Mouse (Mus musculus) hindbrain, postnatal 0 days (tissue): ENCODE measurements around the gene Vmn1r225. TPM values are rescaled to one million over a fixed set of nuclear protein-coding genes. Genes with fewer than 3 reads are reported as not detected.
"Not testable (repeated sequence)": the region's sequence is repeated elsewhere in the genome, so short reads cannot be mapped to it uniquely, and the experiment has no call there.

Experiments used
- ATAC-seq: fragments of 200-750 bp; cut with Nextera tagmentation; 2 replicates; pipeline ENCODE4 v1.8.0; 2017; ENCODE audit warnings: mild to moderate bottlenecking, moderate TSS enrichment, moderate library complexity
- DNase-seq: peaks from one replicate; pipeline ENCODE4 v3.0.0-alpha.2; 2015; ENCODE audit warnings: low spot score
- H3K27ac ChIP-seq: fragments of 300-500 bp; sonication (generic); 2 replicates; pipeline ENCODE4 v1.5.1; 2014; ENCODE audit warnings: mild to moderate bottlenecking
- H3K27me3 ChIP-seq: fragments of 300-500 bp; sonication (generic); 2 replicates; pipeline ENCODE4 v1.6.1; 2014; ENCODE audit warnings: low read length, mixed read lengths; ENCODE audit not compliant: insufficient read depth
- H3K36me3 ChIP-seq: fragments of 300-500 bp; sonication (generic); 2 replicates; pipeline ENCODE4 v1.6.1; 2014; ENCODE audit warnings: low read length, mixed read lengths; ENCODE audit not compliant: insufficient read depth
- H3K4me1 ChIP-seq: fragments of 300-500 bp; sonication (generic); 2 replicates; pipeline ENCODE4 v1.6.1; 2014; ENCODE audit warnings: antibody characterized with exemption, low read length, mixed read lengths; ENCODE audit not compliant: insufficient read depth
- H3K4me2 ChIP-seq: fragments of 300-500 bp; sonication (generic); 2 replicates; pipeline ENCODE4 v1.6.1; 2014; ENCODE audit warnings: low read depth, mild to moderate bottlenecking, low read length, moderate library complexity, mixed read lengths
- H3K4me3 ChIP-seq: fragments of 300-500 bp; sonication (generic); 2 replicates; pipeline ENCODE4 v1.5.1; 2014; ENCODE audit warnings: low read length
- H3K9ac ChIP-seq: fragments of 300-500 bp; sonication (generic); replicated peaks from 2 replicates; pipeline ENCODE4 v1.6.1; 2014; ENCODE audit warnings: mild to moderate bottlenecking, low read length, moderate library complexity, mixed read lengths
- H3K9me3 ChIP-seq: fragments of 300-500 bp; sonication (generic); 2 replicates; pipeline ENCODE4 v1.6.1; 2016; ENCODE audit warnings: low read length, mixed read lengths
- CTCF ChIP-seq: IDR thresholded peaks from 2 replicates; pipeline ENCODE4 v1.5.1; 2016; ENCODE audit warnings: antibody characterized with exemption, control low read depth, low read depth
- WGBS: fragments of 180-500 bp; shearing (Covaris S2); extraction: QIAGEN DNeasy Blood & Tissue Kit; methylation state at CpG from one replicate; pipeline ENCODE4 v1.1.7; 2014; 5-methylcytosine and 5-hydroxymethylcytosine counted together
- polyA plus RNA-seq: library from polyadenylated mRNA; unstranded; fragments of >200 nt; fragmentation: Nextera tagmentation; extraction: Ambion mirVana; gene quantifications from 2 replicates; pipeline ENCODE4 v1.2.1, GENCODE M21; 2015
- total RNA-seq: library from RNA; depleted of rRNA; stranded (reverse); fragments of >200 nt; gene quantifications from 2 replicates; pipeline ENCODE4 v1.2.3, GENCODE M21; 2014; rRNA removed

Gene Vmn1r225
- total RNA-seq = not detected in 2 replicates
- polyA plus RNA-seq = not detected in 2 replicates

DNA sequence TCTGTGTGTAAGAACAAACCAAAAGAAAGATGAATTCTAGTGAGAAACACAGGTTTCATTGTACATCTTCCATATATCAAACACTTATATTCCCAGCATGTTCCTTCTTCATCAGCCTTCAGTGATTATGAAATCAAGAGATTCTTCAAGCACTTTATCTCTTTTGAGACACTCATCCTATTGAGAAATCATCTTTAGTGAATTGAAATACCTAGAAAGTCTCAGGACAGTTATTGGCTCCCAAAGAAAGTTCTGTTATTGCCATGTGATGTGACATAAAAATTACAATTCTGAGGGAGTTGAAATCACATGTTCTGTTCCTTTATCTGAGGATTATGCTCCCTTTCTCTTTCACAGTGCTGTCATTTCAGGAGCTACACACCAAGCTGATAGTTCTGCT is at the start of gene Vmn1r225:
TSS of gene Vmn1r225 (plus strand) at position 301 of the 400 bp plus-strand sequence.
- no peaks in the 10 kb centered on the region for H3K4me1 ChIP-seq
- no peak for TF ChIP-seq CTCF
- H3K9ac ChIP-seq = no peak within 1 kb of the TSS
- DNase-seq (no peak), ATAC-seq (no peak)
- no peak within 1 kb of the TSS for H3K27ac ChIP-seq
- no peak within 1 kb of the TSS for H3K4me2 ChIP-seq
- 0 out of 2 replicates have a peak, but pooled peaks cover 7% of the 10 kb centered on the region for H3K9me3 ChIP-seq
- no peaks in the 10 kb centered on the region for H3K27me3 ChIP-seq
- H3K36me3 ChIP-seq = no peaks in the 10 kb centered on the region
- H3K4me3 ChIP-seq = no peak within 1 kb of the TSS

DNA sequence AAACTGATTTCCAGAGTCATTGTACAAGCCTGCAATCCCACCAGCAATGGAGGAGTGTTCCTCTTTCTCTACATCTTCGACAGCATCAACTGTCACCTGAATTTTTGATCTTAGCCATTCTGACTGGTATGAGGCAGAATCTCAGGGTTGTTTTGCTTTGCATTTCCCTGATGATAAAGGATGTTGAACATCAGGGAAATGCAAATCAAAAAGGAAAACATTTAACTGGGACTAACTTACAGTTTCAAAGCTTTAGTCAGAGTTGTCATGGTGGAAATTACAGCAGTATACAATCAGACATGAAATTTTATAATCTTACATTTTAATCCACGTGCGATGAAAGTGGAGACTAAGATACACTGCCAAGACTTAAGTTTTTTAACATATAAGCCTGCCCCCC is 24.6 kb upstream of the Vmn1r225 start:
- H3K36me3 ChIP-seq = no peaks in the 10 kb centered on the region
- ATAC-seq = no peak
- peaks cover 11% of the 10 kb centered on the region for H3K9me3 ChIP-seq
- no peak overlapping the region for H3K27ac ChIP-seq
- no peaks in the 10 kb centered on the region for H3K4me1 ChIP-seq
- no peak for DNase-seq
- no peaks in the 10 kb centered on the region for H3K27me3 ChIP-seq
- H3K4me2 ChIP-seq = no peak overlapping the region
- no peak overlapping the region for H3K4me3 ChIP-seq
- 72% methylated on average over 3 of the region's 3 CpGs for WGBS
- no peak overlapping the region for H3K9ac ChIP-seq
- TF ChIP-seq CTCF = no peak

DNA sequence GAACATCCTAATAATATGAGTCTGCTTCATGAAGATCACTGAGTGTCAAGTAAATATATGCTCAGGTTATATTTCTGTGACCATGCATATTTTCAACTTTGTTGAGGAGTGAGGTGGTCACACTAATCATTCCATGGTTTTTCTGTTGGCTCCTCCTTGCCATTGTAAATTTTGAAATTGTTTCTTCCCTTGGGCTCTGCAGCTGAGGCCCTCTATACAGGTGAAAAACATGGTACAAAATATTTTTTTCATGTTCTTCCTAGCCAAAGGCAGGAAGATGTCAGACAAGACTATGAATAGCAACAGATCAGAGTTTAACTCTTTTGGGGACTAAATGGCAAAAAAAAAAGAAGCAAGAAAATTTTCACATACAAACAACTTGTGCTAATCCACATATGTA is 16.7 kb upstream of the Vmn1r225 start, which contains the start of gene Vmn2r108:
TSS of gene Vmn2r108 (minus strand) at position 101 of the 400 bp plus-strand sequence.
- Histone ChIP-seq H3K9ac (no peak within 1 kb of the TSS), H3K27me3 (no peaks in the 10 kb centered on the region), H3K4me2 (no peak within 1 kb of the TSS), H3K36me3 (no peaks in the 10 kb centered on the region), H3K9me3 (peaks cover 6% of the 10 kb centered on the region; the same call in 1 of the 2 replicates), H3K27ac (no peak within 1 kb of the TSS), H3K4me1 (no peaks in the 10 kb centered on the region), H3K4me3 (no peak within 1 kb of the TSS)
- DNase-seq (no peak), ATAC-seq (no peak)
- TF ChIP-seq CTCF = no peak

DNA sequence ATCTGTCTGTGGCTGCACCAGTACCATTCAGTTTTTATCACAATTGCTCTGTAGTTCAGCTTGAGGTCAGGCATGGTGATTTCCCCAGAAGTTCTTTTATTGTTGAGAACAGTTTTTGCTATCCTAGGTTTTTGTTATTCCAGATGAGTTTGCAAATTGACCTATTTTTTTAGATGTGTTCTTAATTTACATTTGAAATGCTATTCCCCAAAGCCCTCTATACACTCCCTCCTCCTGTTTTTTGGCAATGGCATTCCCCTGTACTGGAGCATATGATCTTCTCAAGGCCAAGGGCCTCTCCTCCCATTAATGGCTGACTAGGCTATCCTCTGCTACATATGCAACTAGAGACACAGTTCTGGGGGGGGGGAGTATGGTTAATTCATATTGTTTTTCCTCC is 10.3 kb downstream of the Vmn1r225 start:
- not testable (repeated sequence) for H3K36me3 ChIP-seq, H3K9ac ChIP-seq, H3K4me3 ChIP-seq, H3K4me2 ChIP-seq, H3K9me3 ChIP-seq, H3K27ac ChIP-seq, DNase-seq, H3K4me1 ChIP-seq, H3K27me3 ChIP-seq, ATAC-seq

Other genes starting within 250 kb of the Vmn1r225 start
- not detected in 2 replicates for gene Vmn2r106, start 212.6 kb upstream of the Vmn1r225 start, total RNA-seq
- not detected in 2 replicates for gene Vmn2r106, start 212.6 kb upstream of the Vmn1r225 start, polyA plus RNA-seq
- not detected in 2 replicates for gene Vmn2r107, start 152.9 kb upstream of the Vmn1r225 start, total RNA-seq
- not detected in 2 replicates for gene Vmn2r107, start 152.9 kb upstream of the Vmn1r225 start, polyA plus RNA-seq
- gene Vmn1r224, start 84.0 kb upstream of the Vmn1r225 start, total RNA-seq = not detected in 2 replicates
- not detected in 2 replicates for gene Vmn1r224, start 84.0 kb upstream of the Vmn1r225 start, polyA plus RNA-seq
- not detected in 2 replicates for gene Vmn2r108, start 16.8 kb upstream of the Vmn1r225 start, total RNA-seq
- not detected in 2 replicates for gene Vmn2r108, start 16.8 kb upstream of the Vmn1r225 start, polyA plus RNA-seq
- not detected in 2 replicates for gene Vmn2r109, start 66.6 kb downstream of the Vmn1r225 start, total RNA-seq
- not detected in 2 replicates for gene Vmn2r109, start 66.6 kb downstream of the Vmn1r225 start, polyA plus RNA-seq
- not detected in 2 replicates for gene Vmn2r110, start 98.3 kb downstream of the Vmn1r225 start, total RNA-seq
- gene Vmn2r110, start 98.3 kb downstream of the Vmn1r225 start, polyA plus RNA-seq = 0.01 TPM in 1 of 2 replicates, not detected in the other
- not detected in 2 replicates for gene Fpr-rs3, start 126.7 kb downstream of the Vmn1r225 start, total RNA-seq
- not detected in 2 replicates for gene Fpr-rs3, start 126.7 kb downstream of the Vmn1r225 start, polyA plus RNA-seq
- gene Vmn1r226, start 184.7 kb downstream of the Vmn1r225 start, total RNA-seq = not detected in 2 replicates
- gene Vmn1r226, start 184.7 kb downstream of the Vmn1r225 start, polyA plus RNA-seq = not detected in 2 replicates
- not detected in 2 replicates for gene Vmn1r227, start 231.7 kb downstream of the Vmn1r225 start, total RNA-seq
- gene Vmn1r227, start 231.7 kb downstream of the Vmn1r225 start, polyA plus RNA-seq = not detected in 2 replicates